Mouse (Mus musculus) kidney, embryonic 16.5 days (tissue): ENCODE data around the gene Gfra1. TPM values are rescaled to one million over a fixed set of nuclear protein-coding genes. Genes with fewer than 3 reads are reported as not detected.

Experiments
- ATAC-seq: fragments of 200-750 bp; cut with Nextera tagmentation; 2 replicates; pipeline ENCODE4 v1.8.0; 2017; ENCODE audit warnings: moderate TSS enrichment; ENCODE audit not compliant: low FRiP score, low TSS enrichment
- H3K27ac ChIP-seq: fragments of 300-500 bp; sonication (generic); 2 replicates; pipeline ENCODE4 v1.5.1; 2014; ENCODE audit warnings: low read length
- H3K27me3 ChIP-seq: fragments of 300-500 bp; sonication (generic); 2 replicates; pipeline ENCODE4 v1.6.1; 2014; ENCODE audit warnings: low read length, control low read depth, mixed read lengths; ENCODE audit not compliant: insufficient read depth
- H3K36me3 ChIP-seq: fragments of 300-500 bp; sonication (generic); 2 replicates; pipeline ENCODE4 v1.6.1; 2014; ENCODE audit warnings: low read length, control low read depth, mixed read lengths; ENCODE audit not compliant: insufficient read depth
- H3K4me1 ChIP-seq: fragments of 300-500 bp; sonication (generic); 2 replicates; pipeline ENCODE4 v1.6.1; 2014; ENCODE audit warnings: low read length, control low read depth, mixed read lengths; ENCODE audit not compliant: insufficient read depth
- H3K4me2 ChIP-seq: fragments of 300-500 bp; sonication (generic); replicated peaks from 2 replicates; pipeline ENCODE4 v1.6.1; 2014; ENCODE audit warnings: low read depth, low read length
- H3K4me3 ChIP-seq: fragments of 300-500 bp; sonication (generic); 2 replicates; pipeline ENCODE4 v1.5.1; 2014; ENCODE audit warnings: mild to moderate bottlenecking, low read length
- H3K9ac ChIP-seq: fragments of 300-500 bp; sonication (generic); replicated peaks from 2 replicates; pipeline ENCODE4 v1.6.1; 2014; ENCODE audit warnings: low read length
- H3K9me3 ChIP-seq: fragments of 300-500 bp; sonication (generic); 2 replicates; pipeline ENCODE4 v1.6.1; 2016; ENCODE audit warnings: low read length, control low read depth
- WGBS: fragments of 180-500 bp; shearing (Covaris S2); extraction: QIAGEN DNeasy Blood & Tissue Kit; methylation state at CpG from one replicate; pipeline ENCODE4 v1.1.7; 2014; 5-methylcytosine and 5-hydroxymethylcytosine counted together
- polyA plus RNA-seq: library from polyadenylated mRNA; unstranded; fragments of >200 nt; fragmentation: Nextera tagmentation; extraction: Ambion mirVana; gene quantifications from 2 replicates; pipeline ENCODE4 v1.2.1, GENCODE M21; 2015

The Gfra1 gene
- polyA plus RNA-seq, 1 experiment from 2014 or later, result 66.9 TPM

DNA sequence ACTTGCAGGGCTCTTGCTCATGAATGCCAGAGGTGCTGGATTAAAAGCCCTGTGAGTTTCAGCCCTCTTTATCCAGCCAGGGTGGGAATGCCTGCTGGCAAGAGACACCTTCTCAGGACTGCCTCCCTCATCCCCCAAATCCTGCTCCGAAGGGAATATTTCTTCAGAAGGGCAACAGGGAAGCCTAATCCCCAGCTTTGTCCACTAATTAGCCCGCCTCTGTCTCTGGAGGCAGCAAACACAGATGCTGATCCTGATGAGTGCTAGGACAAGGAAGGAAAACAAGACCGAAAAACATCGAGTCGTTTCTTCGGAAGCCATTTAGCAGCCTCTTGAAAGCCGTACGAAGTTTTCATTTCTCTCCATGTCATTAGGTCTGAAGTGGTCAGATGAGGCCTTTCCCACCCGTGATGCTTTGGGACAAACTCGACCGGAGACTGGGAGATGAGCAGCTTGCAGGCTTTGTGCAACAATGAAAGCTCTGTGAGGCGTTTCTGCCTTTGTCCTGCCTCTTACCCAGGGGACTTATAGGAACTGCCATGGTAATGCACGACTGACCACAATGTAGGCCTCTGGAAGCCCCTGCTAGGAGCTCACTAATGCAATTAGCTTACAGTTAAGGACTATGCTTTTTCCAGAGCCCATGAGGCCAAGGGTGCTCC lies 4.8 kb upstream of the Gfra1 start:
- ATAC-seq, result no peak
- no peak overlapping the region for H3K27ac ChIP-seq
- WGBS, result 70% methylated on average over 13 of the region's 13 CpGs

DNA sequence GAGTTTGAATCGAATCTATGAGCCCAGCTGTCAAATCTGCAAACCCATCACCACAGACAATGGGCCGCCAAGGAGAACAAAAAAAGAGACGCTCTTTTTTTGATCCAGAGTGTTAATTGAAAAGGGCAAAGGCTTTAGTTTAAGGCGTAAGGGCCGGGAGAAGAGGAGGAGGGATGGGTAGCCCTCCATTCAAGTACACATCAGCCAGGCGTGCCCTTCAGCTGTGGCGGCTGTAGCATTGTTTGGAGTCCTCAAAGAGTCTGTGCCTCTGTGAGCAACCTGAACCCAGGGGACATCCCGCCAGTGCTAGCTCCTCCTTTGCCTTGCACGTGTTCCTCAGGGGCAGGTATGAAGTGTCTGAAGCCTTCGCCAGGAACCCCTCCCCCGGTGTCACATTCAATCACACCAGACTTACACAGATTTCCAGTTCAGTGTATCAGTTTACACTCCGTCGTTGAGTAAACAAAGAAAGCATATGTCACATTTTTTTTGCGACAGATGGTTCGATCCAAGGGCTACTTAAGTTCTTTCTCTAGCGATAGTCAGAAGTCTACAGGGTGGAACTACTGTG lies 867 bp upstream of the Gfra1 start:
- no peaks in the 10 kb centered on the region for H3K36me3 ChIP-seq
- peak overlapping the region; percentile 99 for H3K4me2 ChIP-seq
- H3K27me3 ChIP-seq, result peaks cover 8% of the 10 kb centered on the region; the same call in 1 of the 2 replicates
- peak overlapping the region; percentile 75; the same call in 1 of the 2 replicates for H3K9ac ChIP-seq
- WGBS, result 6% methylated on average over 16 of the region's 16 CpGs
- H3K9me3 ChIP-seq, result no peaks in the 10 kb centered on the region
- H3K4me3 ChIP-seq, result peak overlapping the region; percentile 69
- peak; percentile 36 for ATAC-seq
- H3K4me1 ChIP-seq, result peaks cover 40% of the 10 kb centered on the region
- no peak overlapping the region for H3K27ac ChIP-seq

More for the DNA sequence above, 4.8 kb upstream of the Gfra1 start:
- H3K27me3 ChIP-seq, result no peaks in the 10 kb centered on the region
- peaks cover 13% of the 10 kb centered on the region for H3K4me1 ChIP-seq
- H3K4me2 ChIP-seq, result no peak overlapping the region
- H3K9me3 ChIP-seq, result no peaks in the 10 kb centered on the region
- no peaks in the 10 kb centered on the region for H3K36me3 ChIP-seq
- no peak overlapping the region for H3K9ac ChIP-seq
- H3K4me3 ChIP-seq, result no peak overlapping the region

DNA sequence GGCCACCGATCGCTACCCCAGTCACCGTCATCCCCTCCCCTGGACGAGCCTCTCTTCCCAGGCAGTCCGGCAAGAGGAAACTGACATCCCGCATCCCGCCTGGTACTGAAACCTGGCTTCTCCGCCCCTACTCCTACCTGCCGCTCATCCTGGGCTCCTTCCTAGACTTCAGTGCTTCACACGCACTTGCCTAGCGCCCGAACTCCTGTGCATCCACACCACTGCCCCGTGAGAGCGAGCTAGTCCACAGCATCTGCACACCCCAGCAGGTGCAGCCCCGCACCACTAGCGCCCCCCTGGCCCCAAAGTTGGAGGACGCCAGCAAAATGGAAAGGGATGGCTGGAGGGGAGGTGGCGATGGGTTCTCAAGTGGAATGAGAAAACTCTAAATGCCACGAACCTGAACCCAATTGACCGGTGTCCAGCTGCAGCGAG lies 631 bp downstream of the Gfra1 start:
- H3K9ac ChIP-seq, result peak overlapping the region; percentile 75
- peak; percentile 37 for ATAC-seq
- peak overlapping the region; percentile 75 for H3K27ac ChIP-seq
- peaks cover 50% of the 10 kb centered on the region for H3K4me1 ChIP-seq
- H3K4me3 ChIP-seq, result peak overlapping the region; percentile 69
- H3K9me3 ChIP-seq, result no peaks in the 10 kb centered on the region
- H3K36me3 ChIP-seq, result no peaks in the 10 kb centered on the region
- H3K27me3 ChIP-seq, result peaks cover 8% of the 10 kb centered on the region; the same call in 1 of the 2 replicates
- peak overlapping the region; percentile 99 for H3K4me2 ChIP-seq
- WGBS, result under 1% methylated on average over 21 of the region's 21 CpGs

GRCm38 (mm10) chr19:58454261-58455060 lies 1.2 kb downstream of the Gfra1 start:
- peak overlapping the region; percentile 69 for H3K4me3 ChIP-seq
- H3K4me1 ChIP-seq, result peaks cover 52% of the 10 kb centered on the region
- under 1% methylated on average over 60 of the region's 61 CpGs for WGBS
- H3K27ac ChIP-seq, result peak overlapping the region; percentile 75
- H3K9me3 ChIP-seq, result no peaks in the 10 kb centered on the region
- ATAC-seq, result peak; percentile 44
- peaks cover 8% of the 10 kb centered on the region; the same call in 1 of the 2 replicates for H3K27me3 ChIP-seq
- H3K36me3 ChIP-seq, result no peaks in the 10 kb centered on the region
- peak overlapping the region; percentile 99 for H3K4me2 ChIP-seq
- H3K9ac ChIP-seq, result peak overlapping the region; percentile 75

GRCm38 (mm10) chr19:58453581-58453980 lies 2.1 kb downstream of the Gfra1 start:
- under 1% methylated on average over 22 of the region's 22 CpGs for WGBS
- H3K27ac ChIP-seq, result peak overlapping the region; percentile 75; the same call in 1 of the 2 replicates
- no peaks in the 10 kb centered on the region for H3K9me3 ChIP-seq
- H3K4me3 ChIP-seq, result peak overlapping the region; percentile 69
- H3K36me3 ChIP-seq, result no peaks in the 10 kb centered on the region
- H3K4me2 ChIP-seq, result peak overlapping the region; percentile 99
- peaks cover 8% of the 10 kb centered on the region; the same call in 1 of the 2 replicates for H3K27me3 ChIP-seq
- H3K9ac ChIP-seq, result peak overlapping the region; percentile 75
- ATAC-seq, result no peak
- H3K4me1 ChIP-seq, result peaks cover 52% of the 10 kb centered on the region

DNA sequence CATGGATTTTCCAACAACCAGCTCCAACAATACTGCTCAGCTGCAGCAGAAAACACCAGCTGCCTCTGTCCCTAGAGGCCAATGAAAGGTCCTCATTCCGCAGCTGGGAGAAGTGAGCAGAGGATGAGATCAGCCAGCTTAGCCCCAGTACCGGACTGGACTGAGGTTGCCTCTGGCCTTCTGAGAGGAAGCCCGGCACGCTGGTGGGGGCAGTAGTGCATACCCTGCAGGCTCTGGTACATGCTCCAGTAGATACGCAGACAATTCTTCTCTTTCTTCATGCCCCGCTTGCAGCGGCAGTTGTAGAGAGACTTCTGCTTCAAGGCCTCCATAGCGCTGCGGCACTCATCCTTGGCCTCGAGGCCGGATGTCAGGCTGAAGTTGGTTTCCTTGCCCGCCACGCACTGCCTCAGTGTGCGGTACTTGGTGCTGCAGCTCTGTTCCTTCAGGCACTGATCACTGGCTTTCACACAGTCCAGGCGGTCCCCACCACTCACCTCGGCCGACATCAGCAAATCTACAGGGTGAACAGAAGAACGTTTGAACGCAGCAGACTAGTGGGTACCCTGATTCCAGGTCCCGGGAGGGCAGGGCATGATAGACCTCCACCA lies 2.7 kb downstream of the Gfra1 start:
- Histone ChIP-seq H3K4me2 (peak overlapping the region; percentile 99), H3K27me3 (peaks cover 8% of the 10 kb centered on the region; the same call in 1 of the 2 replicates), H3K9ac (peak overlapping the region; percentile 75), H3K4me1 (peaks cover 52% of the 10 kb centered on the region), H3K9me3 (no peaks in the 10 kb centered on the region), H3K27ac (no peak overlapping the region; the same call in 1 of the 2 replicates), H3K36me3 (no peaks in the 10 kb centered on the region), H3K4me3 (peak overlapping the region; percentile 69)
- ATAC-seq, result no peak
- 5% methylated on average over 20 of the region's 20 CpGs for WGBS

- Histone ChIP-seq H3K27me3 (peaks cover 8% of the 10 kb centered on the region; the same call in 1 of the 2 replicates), H3K27ac (no peak overlapping the region), H3K36me3 (no peaks in the 10 kb centered on the region), H3K4me2 (peak overlapping the region; percentile 99), H3K4me1 (peaks cover 52% of the 10 kb centered on the region), H3K9me3 (no peaks in the 10 kb centered on the region), H3K9ac (no peak overlapping the region), H3K4me3 (peak overlapping the region; percentile 69; the same call in 1 of the 2 replicates)
- 42% methylated on average over 8 of the region's 8 CpGs for WGBS
- ATAC-seq, result no peak
These were observed 3.4 kb downstream of the Gfra1 start for GRCm38 (mm10) chr19:58452178-58452819.

- ATAC-seq, result no peak
- 46% methylated on average over 6 of the region's 6 CpGs for WGBS
- Histone ChIP-seq H3K27me3 (peaks cover 8% of the 10 kb centered on the region; the same call in 1 of the 2 replicates), H3K4me3 (peak overlapping the region; percentile 15), H3K27ac (no peak overlapping the region), H3K36me3 (no peaks in the 10 kb centered on the region), H3K4me2 (peak overlapping the region; percentile 99), H3K4me1 (peaks cover 45% of the 10 kb centered on the region), H3K9ac (no peak overlapping the region), H3K9me3 (no peaks in the 10 kb centered on the region)
These were observed 4.4 kb downstream of the Gfra1 start for GRCm38 (mm10) chr19:58451323-58451722.

- no peak overlapping the region for H3K9ac ChIP-seq
- peak overlapping the region; percentile 1; the same call in 1 of the 2 replicates for H3K4me3 ChIP-seq
- no peak for ATAC-seq
- H3K4me2 ChIP-seq, result peak overlapping the region; percentile 99; the same call in 1 of the 2 replicates
- no peak overlapping the region for H3K27ac ChIP-seq
- H3K27me3 ChIP-seq, result peaks cover 8% of the 10 kb centered on the region; the same call in 1 of the 2 replicates
- H3K36me3 ChIP-seq, result no peaks in the 10 kb centered on the region
- H3K9me3 ChIP-seq, result no peaks in the 10 kb centered on the region
- 48% methylated on average over 5 of the region's 5 CpGs for WGBS
- peaks cover 42% of the 10 kb centered on the region for H3K4me1 ChIP-seq
These were observed 5.0 kb downstream of the Gfra1 start for GRCm38 (mm10) chr19:58450716-58451115.
